Comparison of ENCODE assay signal across 1 mouse cellular context in genomic region chr11:95076041-95076535, GRCm38 (mm10).
TF ChIP-seq lines count a peak whose summit lies in the region.

No protein-coding gene starts in this region.

TF ChIP-seq in CH12.LX, 34 proteins besides CTCF, POLR2A, EP300 and RAD21 (continued from another document):
- TF ChIP-seq MYC (IDR thresholded peaks at IDR 0.05; ENCODE audit: low read depth, low read length) (no peak), USF1 (IDR thresholded peaks at IDR 0.05; ENCODE audit: low read depth, low read length) (no peak), PAX5 (IDR thresholded peaks at IDR 0.05; ENCODE audit: low read length) (no peak), MEF2A (IDR thresholded peaks at IDR 0.05; ENCODE audit: borderline replicate concordance, low read depth, low read length) (0 out of 2 replicates have a peak, but pooled peaks have one; percentile 16), E2F4 (IDR thresholded peaks at IDR 0.05; ENCODE audit: insufficient replicate concordance, low read depth, low read length) (no peak), SIN3A (IDR thresholded peaks at IDR 0.05; ENCODE audit: low read length) (no peak), USF2 (conservative IDR thresholded peaks at IDR 0.05; ENCODE audit: low read depth, low read length) (no peak), CHD1 (IDR thresholded peaks at IDR 0.05; ENCODE audit: low read depth, low read length) (no peak), TCF12 (IDR thresholded peaks at IDR 0.05; ENCODE audit: low read depth, low read length) (peak; percentile 55), ETS1 (conservative IDR thresholded peaks at IDR 0.05; ENCODE audit: low read depth, low read length) (no peak), NELFE (IDR thresholded peaks at IDR 0.05; ENCODE audit: low read depth, low read length) (no peak), UBTF (IDR thresholded peaks at IDR 0.05; ENCODE audit: low read depth, low read length) (peak; percentile 82), ZKSCAN1 (IDR thresholded peaks at IDR 0.05; ENCODE audit: borderline replicate concordance, low read depth, low read length) (no peak), ZNF384 (IDR thresholded peaks at IDR 0.05; ENCODE audit: low read depth, low read length) (no peak; the same call in 1 of the 2 replicates), JUND (conservative IDR thresholded peaks at IDR 0.05; ENCODE audit: low read depth, low read length) (no peak), POLR2AphosphoS2 (IDR thresholded peaks at IDR 0.05; ENCODE audit: low read depth, low read length) (no peak), RCOR1 (conservative IDR thresholded peaks at IDR 0.05; ENCODE audit: low read depth, low read length) (no peak), MAFK (IDR thresholded peaks at IDR 0.05; ENCODE audit: insufficient replicate concordance, low read length) (no peak), MAZ (IDR thresholded peaks at IDR 0.05; ENCODE audit: low read depth, low read length) (0 out of 2 replicates have a peak, but pooled peaks have one; percentile 9)
TF ChIP-seq in CH12.LX: peak in this region for 9.
